Mouse (Mus musculus) CH12.LX (cell line): ENCODE measurements around the gene Eri2. TPM values are rescaled to one million over a fixed set of nuclear protein-coding genes. Genes with fewer than 3 reads are reported as not detected.

Source experiments
- DNase-seq: peaks from one replicate; pipeline ENCODE4 v3.0.0-alpha.2; 2013; ENCODE audit errors: extremely low read depth
- H3K27ac ChIP-seq: 2 replicates; pipeline ENCODE4 v1.5.1; 2012; ENCODE audit warnings: low read depth, mild to moderate bottlenecking, control low read depth, moderate library complexity; ENCODE audit not compliant: insufficient read depth
- H3K27me3 ChIP-seq: replicated peaks from 2 replicates; pipeline ENCODE3; 2012; ENCODE audit warnings: inconsistent platforms
- H3K36me3 ChIP-seq, 2 experiments: replicated peaks in 1 of 2; 2 replicates each; pipeline versions ENCODE3 to v1.6.1; 2012; ENCODE audit warnings: inconsistent platforms in 1 of 2, low read length in 1 of 2, mild to moderate bottlenecking in 1 of 2, mixed read lengths in 1 of 2, moderate library complexity in 1 of 2; ENCODE audit not compliant: control insufficient read depth in 1 of 2, insufficient read depth in 1 of 2
- H3K4me1 ChIP-seq, 2 experiments: 2 replicates each; pipeline ENCODE4 v1.6.1; 2012; ENCODE audit warnings: inconsistent platforms in 1 of 2, moderate library complexity in 1 of 2; ENCODE audit not compliant: insufficient read depth in 2 of 2, control insufficient read depth in 1 of 2
- H3K4me2 ChIP-seq: 2 replicates; pipeline ENCODE4 v1.6.1; 2012; ENCODE audit warnings: low read depth, mild to moderate bottlenecking, control low read depth; ENCODE audit not compliant: poor library complexity, insufficient read depth, severe bottlenecking
- H3K4me3 ChIP-seq, 3 experiments: fragments of 150-350 bp in 1 of 3; sonication (generic) in 1 of 3; replicated peaks in 1 of 3; 2 replicates each; pipeline versions ENCODE3 to v1.5.1; 2011 to 2012; ENCODE audit warnings: low read depth in 2 of 3, low read length in 2 of 3, mild to moderate bottlenecking in 2 of 3, moderate library complexity in 2 of 3, control low read depth in 1 of 3, improper control_type of control experiment in 1 of 3, inconsistent platforms in 1 of 3, mixed read lengths in 1 of 3; ENCODE audit not compliant: poor library complexity in 1 of 3
- H3K79me2 ChIP-seq: replicated peaks from 2 replicates; pipeline ENCODE4 v1.6.1; 2012; ENCODE audit warnings: mild to moderate bottlenecking, moderate library complexity; ENCODE audit not compliant: control insufficient read depth, poor library complexity, insufficient read depth, severe bottlenecking; ENCODE audit errors: extremely low read depth
- H3K9ac ChIP-seq: 2 replicates; pipeline ENCODE4 v1.6.1; 2012; ENCODE audit warnings: low read depth, mild to moderate bottlenecking, control low read depth, moderate library complexity; ENCODE audit not compliant: insufficient read depth
- H3K9me3 ChIP-seq: replicated peaks from 2 replicates; pipeline ENCODE3; 2012; ENCODE audit warnings: low read length, inconsistent platforms, mixed read lengths
- BHLHE40 ChIP-seq: IDR thresholded peaks from 2 replicates; pipeline ENCODE4 v1.6.1; 2011; ENCODE audit warnings: mild to moderate bottlenecking, low read depth, low read length, improper control_type of control experiment
- CHD1 ChIP-seq: IDR thresholded peaks from 2 replicates; pipeline ENCODE4 v1.6.1; 2012; ENCODE audit warnings: low read depth, low read length, improper control_type of control experiment, inconsistent platforms
- CTCF ChIP-seq, 2 experiments: IDR thresholded peaks in 1 of 2; conservative IDR thresholded peaks in 1 of 2; 2 replicates each; pipeline ENCODE4 v1.5.1; 2011 to 2012; ENCODE audit warnings: low read depth in 2 of 2, low read length in 2 of 2, improper control_type of control experiment in 1 of 2, inconsistent platforms in 1 of 2, mild to moderate bottlenecking in 1 of 2, moderate library complexity in 1 of 2
- ELF1 ChIP-seq: IDR thresholded peaks from 2 replicates; pipeline ENCODE4 v1.6.1; 2014; ENCODE audit warnings: low read depth, mild to moderate bottlenecking, inconsistent platforms, low read length, improper control_type of control experiment
- GABPA ChIP-seq: IDR thresholded peaks from 2 replicates; pipeline ENCODE4 v1.6.1; 2012; ENCODE audit warnings: low read depth, low read length, improper control_type of control experiment, inconsistent platforms; ENCODE audit not compliant: insufficient replicate concordance
- HCFC1 ChIP-seq: IDR thresholded peaks from 2 replicates; pipeline ENCODE4 v1.6.1; 2012; ENCODE audit warnings: low read depth, mild to moderate bottlenecking, inconsistent platforms, low read length, improper control_type of control experiment
- IRF4 ChIP-seq: IDR thresholded peaks from 2 replicates; pipeline ENCODE4 v1.6.1; 2014; ENCODE audit warnings: low read depth, mild to moderate bottlenecking, inconsistent platforms, low read length, improper control_type of control experiment
- KAT2A ChIP-seq: IDR thresholded peaks from 2 replicates; pipeline ENCODE4 v1.6.1; 2012; ENCODE audit warnings: low read length, improper control_type of control experiment, inconsistent platforms; ENCODE audit not compliant: insufficient replicate concordance
- MAFK ChIP-seq: IDR thresholded peaks from 2 replicates; pipeline ENCODE4 v1.6.1; 2011; ENCODE audit warnings: low read length, improper control_type of control experiment; ENCODE audit not compliant: insufficient replicate concordance
- MAX ChIP-seq: IDR thresholded peaks from 2 replicates; pipeline ENCODE4 v1.6.1; 2011; ENCODE audit warnings: low read length, improper control_type of control experiment
- MAZ ChIP-seq: IDR thresholded peaks from 2 replicates; pipeline ENCODE4 v1.6.1; 2012; ENCODE audit warnings: low read depth, mild to moderate bottlenecking, inconsistent platforms, low read length, improper control_type of control experiment, moderate library complexity
- MEF2A ChIP-seq: IDR thresholded peaks from 2 replicates; pipeline ENCODE4 v1.6.1; 2014; ENCODE audit warnings: low read depth, mild to moderate bottlenecking, inconsistent platforms, low read length, improper control_type of control experiment, borderline replicate concordance
- MXI1 ChIP-seq: IDR thresholded peaks from 2 replicates; pipeline ENCODE4 v1.6.1; 2011; ENCODE audit warnings: mild to moderate bottlenecking, low read depth, low read length, improper control_type of control experiment
- MYC ChIP-seq: IDR thresholded peaks from 2 replicates; pipeline ENCODE4 v1.6.1; 2011; ENCODE audit warnings: low read depth, mild to moderate bottlenecking, improper control_type of control experiment, low read length
- NELFE ChIP-seq: IDR thresholded peaks from 2 replicates; pipeline ENCODE4 v1.6.1; 2011; ENCODE audit warnings: low read depth, low read length, improper control_type of control experiment
- NRF1 ChIP-seq: IDR thresholded peaks from 2 replicates; pipeline ENCODE4 v1.6.1; 2014; ENCODE audit warnings: low read depth, mild to moderate bottlenecking, inconsistent platforms, low read length, improper control_type of control experiment, moderate library complexity
- POLR2A ChIP-seq: IDR thresholded peaks from 2 replicates; pipeline ENCODE4 v1.6.1; 2011; ENCODE audit warnings: low read depth, mild to moderate bottlenecking, improper control_type of control experiment, low read length
- RAD21 ChIP-seq: IDR thresholded peaks from 2 replicates; pipeline ENCODE4 v1.6.1; 2011; ENCODE audit warnings: low read depth, mild to moderate bottlenecking, low read length, improper control_type of control experiment, moderate library complexity
- RCOR1 ChIP-seq: conservative IDR thresholded peaks from 2 replicates; pipeline ENCODE4 v1.6.1; 2012; ENCODE audit warnings: low read depth, mild to moderate bottlenecking, inconsistent platforms, low read length, improper control_type of control experiment
- SIN3A ChIP-seq: IDR thresholded peaks from 2 replicates; pipeline ENCODE4 v1.6.1; 2012; ENCODE audit warnings: low read length, improper control_type of control experiment, inconsistent platforms
- SMC3 ChIP-seq: IDR thresholded peaks from 2 replicates; pipeline ENCODE4 v1.6.1; 2011; ENCODE audit warnings: low read depth, low read length, improper control_type of control experiment
- TBP ChIP-seq: conservative IDR thresholded peaks from 2 replicates; pipeline ENCODE4 v1.6.1; 2011; ENCODE audit warnings: low read depth, low read length, improper control_type of control experiment
- TCF12 ChIP-seq: IDR thresholded peaks from 2 replicates; pipeline ENCODE4 v1.6.1; 2014; ENCODE audit warnings: low read depth, mild to moderate bottlenecking, inconsistent platforms, low read length, improper control_type of control experiment
- USF2 ChIP-seq: conservative IDR thresholded peaks from 2 replicates; pipeline ENCODE4 v1.6.1; 2011; ENCODE audit warnings: low read depth, low read length, improper control_type of control experiment
- ZNF384 ChIP-seq: IDR thresholded peaks from 2 replicates; pipeline ENCODE4 v1.6.1; 2012; ENCODE audit warnings: low read depth, low read length, improper control_type of control experiment, inconsistent platforms
- dilution Hi-C: fragments of 300-500 bp; cut with MboI; formaldehyde crosslinking; loops from 2 replicates; pipeline ENCODE4 v1.14.3; 2020; ENCODE audit warnings: low sequenced_read_pairs; ENCODE audit not compliant: extremely low pct_unique_long_range_greater_than_20kb, extremely low pct_ligation_motif_present
- in situ Hi-C: fragments of 300-500 bp; cut with MboI; formaldehyde crosslinking; loops from 3 replicates; pipeline ENCODE4 v1.14.3; 2019; ENCODE audit warnings: low sequenced_read_pairs, low pct_ligation_motif_present, low pct_unique_long_range_greater_than_20kb, mixed read lengths
- polyA plus RNA-seq: library from polyadenylated mRNA; unstranded; fragments of >175 nt; gene quantifications from 2 replicates; pipeline ENCODE4 v1.2.1, GENCODE M21; 2012; ENCODE audit warnings: low read depth; ENCODE audit not compliant: insufficient read length
- total RNA-seq, 2 experiments: library from RNA; depleted of rRNA; stranded (reverse); fragments of 300-350 nt in 1 of 2; fragments of >200 nt in 1 of 2; gene quantifications; 2 replicates each; pipeline ENCODE4 v1.2.3; 2012 to 2014

The Eri2 gene
- total and polyA plus RNA-seq, 3 experiments, result 9.8 to 14.4 (median 13.6) TPM

GRCm38 (mm10) chr7:119720253-119720946 is 73.5 kb downstream of the Eri2 start, which contains the start of gene Thumpd1:
Thumpd1 (minus strand) TSS chr7:119720798.
- Histone ChIP-seq H3K36me3 (peaks cover 27 to 37% of the 10 kb centered on the region in 2 experiments), H3K9me3 (no peaks in the 10 kb centered on the region), H3K9ac (peak within 1 kb of the TSS; percentile 71), H3K4me1 (peaks cover 6 to 14% of the 10 kb centered on the region in 2 experiments), H3K79me2 (peaks cover 10% of the 10 kb centered on the region)
- in situ Hi-C loops (no loop called here), dilution Hi-C loops (no loop called here)
- DNase-seq, result peak; percentile 92
- peak; percentile 87 for TF ChIP-seq NELFE
- TF ChIP-seq MYC, result peak; percentile 92
- peak; percentile 58 for TF ChIP-seq TBP
- peak; percentile 84 for TF ChIP-seq TCF12
- TF ChIP-seq MAX, result peak; percentile 90
- TF ChIP-seq USF2, result no peak
- TF ChIP-seq NRF1, result peak; percentile 65
- TF ChIP-seq HCFC1, result peak; percentile 93
- TF ChIP-seq ZNF384, result no peak
- peak; percentile 35 for TF ChIP-seq SMC3
- TF ChIP-seq IRF4, result peak; percentile 26; the same call in 1 of the 2 replicates
- peak; percentile 80 for TF ChIP-seq POLR2A
- peak in 1 of 2 experiments; percentile 59; a peak in 2 of 4 replicates for TF ChIP-seq CTCF (conservative IDR thresholded peaks at IDR 0.05 in 1 of 2, IDR thresholded peaks at IDR 0.05 in 1 of 2; ENCODE audit: low read depth in 2 of 2, low read length in 2 of 2)
- TF ChIP-seq RAD21, result no peak; the same call in 1 of the 2 replicates
- TF ChIP-seq GABPA, result peak; percentile 28; the same call in 1 of the 2 replicates
- 0 out of 2 replicates have a peak, but pooled peaks have one; percentile 33 for TF ChIP-seq MAZ
- TF ChIP-seq ELF1, result peak; percentile 90
- no peak for TF ChIP-seq RCOR1
- peak; percentile 98 for TF ChIP-seq SIN3A
- peak; percentile 85; the same call in 1 of the 2 replicates for TF ChIP-seq KAT2A
- no peak for TF ChIP-seq MAFK
- no peak for TF ChIP-seq CHD1
- peak; percentile 98 for TF ChIP-seq MXI1
- TF ChIP-seq MEF2A, result peak; percentile 72
- peak; percentile 50 for TF ChIP-seq BHLHE40
- TF ChIP-seq, all 38 proteins: peak for 19
- no peaks in the 10 kb centered on the region for H3K27me3 ChIP-seq
- peak within 1 kb of the TSS; percentile 86 to 98 (median 97) for H3K4me3 ChIP-seq
- H3K27ac ChIP-seq, result peak within 1 kb of the TSS; percentile 24; the same call in 1 of the 2 replicates
- peak within 1 kb of the TSS; percentile 97 for H3K4me2 ChIP-seq

Other genes starting within 250 kb of the Eri2 start
- not detected in 2 replicates for gene Acsm2, start 239.7 kb downstream of the Eri2 start, total RNA-seq (2012; rRNA removed)
- gene Acsm2, start 239.7 kb downstream of the Eri2 start, total RNA-seq (2014; rRNA removed), result not detected in 2 replicates
- gene Acsm2, start 239.7 kb downstream of the Eri2 start, polyA plus RNA-seq, result not detected in 2 replicates
- gene Acsm1, start 187.0 kb downstream of the Eri2 start, total RNA-seq (2012; rRNA removed), result not detected in 2 replicates
- not detected in 2 replicates for gene Acsm1, start 187.0 kb downstream of the Eri2 start, total RNA-seq (2014; rRNA removed)
- gene Acsm1, start 187.0 kb downstream of the Eri2 start, polyA plus RNA-seq, result not detected in 2 replicates
- gene Acsm4, start 104.0 kb downstream of the Eri2 start, total RNA-seq (2012; rRNA removed), result not detected in 2 replicates
- not detected in 2 replicates for gene Acsm4, start 104.0 kb downstream of the Eri2 start, total RNA-seq (2014; rRNA removed)
- not detected in 2 replicates for gene Acsm4, start 104.0 kb downstream of the Eri2 start, polyA plus RNA-seq
- 49.3 and 62.3 TPM in 2 replicates for gene Thumpd1, start 73.3 kb downstream of the Eri2 start, total RNA-seq (2012; rRNA removed)
- 105 and 115 TPM in 2 replicates for gene Thumpd1, start 73.3 kb downstream of the Eri2 start, total RNA-seq (2014; rRNA removed)
- gene Thumpd1, start 73.3 kb downstream of the Eri2 start, polyA plus RNA-seq, result 102 and 120 TPM in 2 replicates
- 0.13 and 0.17 TPM in 2 replicates for gene Acsm3, start 33.1 kb downstream of the Eri2 start, total RNA-seq (2012; rRNA removed)
- gene Acsm3, start 33.1 kb downstream of the Eri2 start, total RNA-seq (2014; rRNA removed), result not detected in 2 replicates
- 0.69 and 0.78 TPM in 2 replicates for gene Acsm3, start 33.1 kb downstream of the Eri2 start, polyA plus RNA-seq
- 11.5 and 12.0 TPM in 2 replicates for gene Rexo5, start 52 bp downstream of the Eri2 start, total RNA-seq (2012; rRNA removed)
- gene Rexo5, start 52 bp downstream of the Eri2 start, total RNA-seq (2014; rRNA removed), result 11.0 and 14.8 TPM in 2 replicates
- gene Rexo5, start 52 bp downstream of the Eri2 start, polyA plus RNA-seq, result 13.4 and 15.5 TPM in 2 replicates
- gene Lyrm1, start 101.8 kb upstream of the Eri2 start, total RNA-seq (2012; rRNA removed), result 4.6 and 5.5 TPM in 2 replicates
- gene Lyrm1, start 101.8 kb upstream of the Eri2 start, total RNA-seq (2014; rRNA removed), result 10.3 and 10.9 TPM in 2 replicates
- gene Lyrm1, start 101.8 kb upstream of the Eri2 start, polyA plus RNA-seq, result 3.7 and 7.9 TPM in 2 replicates
- gene Dcun1d3, start 102.2 kb upstream of the Eri2 start, total RNA-seq (2012; rRNA removed), result 2.6 and 4.2 TPM in 2 replicates
- gene Dcun1d3, start 102.2 kb upstream of the Eri2 start, total RNA-seq (2014; rRNA removed), result 5.2 and 5.9 TPM in 2 replicates
- 2.4 and 3.2 TPM in 2 replicates for gene Dcun1d3, start 102.2 kb upstream of the Eri2 start, polyA plus RNA-seq